Mouse (Mus musculus): ENCODE measurements at regions not wholly inside any gene's neighbourhood (a gene's known extent, or its start where the extent isn't known, plus 50 kb on each side); places are given as distances from the start of the nearest gene placed in this dataset.

- in situ Hi-C loops (cut with MboI), result no loop called here
Observed at GRCm38 (mm10) chr4:7642878-7643590, 595.8 kb downstream of the Car8 start.

DNA sequence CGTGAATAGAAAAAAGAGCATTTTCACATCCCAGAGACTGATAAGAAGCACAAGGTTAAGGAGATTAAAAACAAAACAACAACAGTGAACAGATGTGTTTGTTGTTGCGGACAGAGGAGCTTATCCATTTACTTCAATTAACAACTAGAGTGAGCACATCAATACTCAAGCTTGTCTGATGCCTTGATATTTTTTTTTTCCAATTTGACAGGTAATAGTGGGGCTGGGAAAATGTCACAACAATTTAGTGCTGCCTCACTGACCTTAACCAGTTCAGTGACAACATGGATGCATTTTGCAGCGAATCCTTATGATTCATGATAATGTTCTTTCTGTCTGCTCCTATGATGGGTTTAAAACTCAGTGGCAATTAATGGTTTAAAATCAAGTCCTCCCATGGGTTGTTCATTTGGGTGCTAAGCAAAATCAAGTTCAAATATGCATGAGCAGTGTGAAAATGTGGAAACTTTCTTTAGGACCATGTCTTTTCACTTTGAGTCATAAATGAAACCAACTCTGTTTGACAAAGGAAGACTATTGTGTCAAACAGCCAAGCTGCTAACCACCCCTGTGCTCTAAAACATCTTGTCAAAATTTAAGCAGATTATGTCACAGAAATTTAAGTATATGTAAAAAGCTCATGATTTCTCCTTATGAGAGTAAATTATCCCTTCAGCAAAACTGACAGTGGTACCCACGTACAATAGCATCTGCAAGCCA, 641.0 kb downstream of the Car8 start:
- in situ Hi-C loops (cut with MboI), result no loop called here

DNA sequence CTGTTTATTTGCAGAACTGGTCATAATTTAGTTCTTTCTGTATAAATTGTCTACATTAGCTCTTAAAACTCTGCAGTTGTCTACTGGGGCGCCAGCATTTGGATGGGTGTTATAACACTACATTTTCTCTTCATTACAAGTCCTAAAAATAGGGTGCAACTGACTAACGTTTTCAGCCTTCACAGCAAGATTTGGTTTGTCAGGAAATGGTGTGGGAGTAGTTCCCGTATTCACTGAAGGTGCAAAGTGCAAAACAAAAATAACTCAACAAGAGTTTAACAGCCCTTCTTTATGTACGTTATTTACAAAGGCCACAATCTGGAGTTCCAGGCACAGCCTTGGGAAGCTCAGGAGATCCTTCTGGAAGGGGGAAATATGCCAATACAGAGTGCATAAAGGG, 642.7 kb downstream of the Car8 start:
- in situ Hi-C loops (cut with MboI), result no loop called here

DNA sequence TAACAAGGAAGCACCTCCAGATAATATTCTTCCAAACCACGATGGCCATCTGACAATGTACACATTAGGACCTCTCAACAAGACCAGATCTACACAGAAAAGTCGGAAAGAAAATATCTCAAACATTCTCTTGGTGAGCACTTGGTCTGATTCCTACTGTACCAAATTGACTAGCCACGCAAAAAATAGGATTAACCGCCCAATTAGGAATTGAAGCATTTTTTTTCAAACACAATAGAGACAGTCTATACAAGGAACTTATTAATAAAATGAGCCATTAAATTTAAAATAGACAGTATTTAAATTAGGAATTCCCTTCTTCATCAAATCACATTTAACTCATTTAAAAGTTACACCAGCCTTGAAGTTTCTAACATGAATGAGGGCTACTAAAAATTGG, 655.0 kb downstream of the Car8 start:
- in situ Hi-C loops (cut with MboI), result no loop called here

DNA sequence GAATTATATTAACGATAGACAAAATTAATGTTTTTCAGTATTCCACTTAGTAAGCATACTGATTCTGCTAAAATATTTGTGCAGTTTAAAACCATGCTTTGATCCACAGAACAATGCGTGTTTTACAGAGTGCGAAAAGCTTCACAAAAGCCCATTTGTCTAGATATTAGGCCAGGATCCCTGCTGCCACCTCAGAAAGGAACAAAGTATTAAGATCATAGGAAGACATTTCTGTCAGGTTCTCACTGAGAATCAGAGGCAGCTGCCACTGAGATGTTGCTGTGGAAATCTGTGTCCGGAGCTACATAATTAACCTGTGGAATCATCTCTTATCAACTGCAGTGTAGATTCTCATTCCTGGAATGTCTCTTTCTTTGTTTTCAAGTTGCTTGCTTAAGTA, 656.9 kb downstream of the Car8 start:
- in situ Hi-C loops (cut with MboI), result no loop called here

DNA sequence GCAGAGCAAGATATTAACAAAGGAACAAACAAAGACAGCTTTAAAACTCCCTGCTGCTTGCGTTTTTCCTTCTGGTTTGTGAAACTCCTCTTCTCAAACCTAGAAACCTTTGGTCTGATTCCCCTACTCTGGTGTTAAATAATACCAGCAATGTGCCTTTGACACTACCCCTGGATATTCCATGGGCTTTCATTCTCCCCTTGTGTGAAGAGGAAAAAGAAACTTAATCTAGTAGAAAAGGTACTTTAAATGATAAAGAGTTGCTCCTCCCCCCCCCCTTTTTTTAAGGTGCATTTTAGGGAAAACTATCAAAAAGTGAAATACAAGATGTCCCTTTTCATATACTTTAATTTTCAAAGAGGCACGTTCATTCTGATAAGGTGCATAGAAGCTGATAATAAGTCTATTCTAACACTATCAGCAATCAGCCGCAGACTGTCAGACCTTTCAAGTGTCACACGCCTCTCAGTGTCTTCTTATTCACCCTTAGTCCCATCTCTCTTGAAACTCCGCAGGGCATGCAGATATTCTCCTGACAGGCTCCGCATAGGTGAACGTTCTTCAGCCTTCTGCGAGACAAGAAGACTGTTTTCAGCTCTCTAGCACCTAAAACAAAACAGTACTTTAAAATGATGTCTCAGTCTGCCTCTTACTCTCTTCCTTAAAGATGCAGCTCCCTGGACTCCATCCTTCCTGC, 657.5 kb downstream of the Car8 start:
- in situ Hi-C loops (cut with MboI), result no loop called here

DNA sequence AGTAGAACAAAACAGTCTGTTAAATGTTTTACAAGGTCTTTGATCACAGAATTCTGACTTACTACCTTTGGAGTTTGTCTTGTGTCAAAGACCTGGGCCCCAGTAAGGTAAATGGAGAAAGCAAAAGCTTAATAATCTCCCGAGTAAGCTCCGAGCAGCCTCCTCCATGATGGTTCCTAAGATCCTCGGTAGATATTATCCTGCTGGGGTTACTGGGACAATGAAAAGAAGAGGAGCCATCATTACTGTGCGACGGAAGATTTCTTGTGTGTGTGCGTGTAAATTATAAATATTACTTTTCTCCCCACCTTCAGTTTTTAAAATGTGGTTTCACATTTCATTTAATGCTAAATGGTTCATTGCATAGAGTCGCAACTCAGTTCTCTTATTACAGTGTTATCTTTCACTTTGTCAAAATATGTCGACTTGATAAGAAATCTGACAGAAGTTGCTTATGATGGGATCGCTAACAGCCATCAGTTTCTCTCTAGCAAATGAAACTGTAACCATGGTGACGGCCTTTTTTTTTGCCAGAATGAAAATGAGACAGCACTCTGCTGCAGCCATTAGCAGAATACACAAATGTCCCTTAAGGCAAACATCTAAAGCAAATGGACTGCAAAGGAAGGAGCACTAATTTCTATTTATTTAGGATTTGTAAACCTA, 658.2 kb downstream of the Car8 start:
- in situ Hi-C loops (cut with MboI), result no loop called here

- in situ Hi-C loops (cut with MboI), result no loop called here
Observed at GRCm38 (mm10) chr4:7574011-7574410, 664.8 kb downstream of the Car8 start.

- in situ Hi-C loops (cut with MboI), result no loop called here
Observed at GRCm38 (mm10) chr4:7567687-7568393, 671.0 kb downstream of the Car8 start.

DNA sequence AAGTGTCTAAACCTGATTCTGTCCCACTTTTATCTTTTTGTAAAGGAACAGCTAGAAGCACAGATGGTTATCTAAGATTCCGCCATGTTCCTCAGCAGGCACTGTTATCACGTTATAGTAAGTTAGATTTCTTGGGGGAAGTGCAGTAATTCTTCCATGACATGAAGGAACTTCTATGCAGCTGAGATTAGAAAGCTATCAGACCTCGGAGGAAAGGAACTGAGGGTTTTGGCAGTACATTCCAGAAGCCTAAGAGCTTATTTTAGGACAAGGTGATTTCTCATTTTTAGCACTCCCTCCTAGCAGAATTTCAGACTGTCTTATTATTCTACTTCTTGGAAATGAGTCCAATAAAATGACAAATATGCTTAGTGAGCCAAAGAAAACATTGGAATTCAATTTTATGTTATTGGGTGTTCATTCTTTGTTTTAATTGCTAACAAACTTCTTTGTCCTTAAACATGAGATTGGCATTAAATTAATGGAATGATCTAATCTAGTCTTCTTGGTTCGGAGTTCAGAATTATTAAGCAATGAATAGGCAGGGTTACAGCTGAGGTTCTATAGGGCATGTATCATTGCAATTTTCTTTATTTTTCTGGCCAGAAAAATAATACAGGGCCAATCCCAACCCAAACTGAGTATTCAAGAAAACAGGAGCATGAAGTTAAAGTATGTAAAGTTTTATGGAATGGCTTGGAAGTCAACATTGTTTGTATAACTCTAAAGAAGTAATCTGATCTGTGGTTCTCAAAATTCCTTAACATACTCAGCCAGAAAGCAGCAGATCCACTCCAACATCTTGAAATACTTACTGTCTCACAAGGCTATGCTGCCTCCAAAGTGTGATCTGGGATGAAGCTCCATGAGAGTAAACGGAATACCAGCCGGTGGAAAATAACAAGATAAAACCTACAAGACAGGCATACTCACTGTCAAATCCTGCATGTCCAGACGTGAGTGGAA, 678.7 kb downstream of the Car8 start:
- in situ Hi-C loops (cut with MboI), result no loop called here

GRCm38 (mm10) chr4:7558721-7559120, 680.1 kb downstream of the Car8 start:
- in situ Hi-C loops (cut with MboI), result no loop called here

- in situ Hi-C loops (cut with MboI), result no loop called here
Observed at GRCm38 (mm10) chr4:7534301-7534700, 704.5 kb downstream of the Car8 start.

DNA sequence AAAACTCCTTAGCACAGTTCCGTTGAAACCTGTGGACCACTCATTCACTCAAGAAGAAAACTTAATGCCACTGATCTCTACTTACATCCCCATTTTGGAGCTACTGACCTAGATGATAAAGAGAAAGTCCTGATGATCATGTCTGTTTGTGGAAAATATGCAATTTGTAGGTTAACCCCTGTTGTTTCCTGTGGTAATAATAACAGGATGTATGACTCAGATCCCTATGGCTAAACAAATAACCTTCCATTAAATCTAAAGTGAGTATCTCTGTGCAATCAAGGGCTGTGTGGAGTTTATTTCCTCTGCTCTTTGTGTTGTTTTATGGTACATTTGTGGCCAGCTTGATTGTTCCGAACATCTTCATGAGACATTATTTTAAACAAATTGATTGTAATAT, 711.1 kb downstream of the Car8 start:
- in situ Hi-C loops (cut with MboI), result no loop called here

DNA sequence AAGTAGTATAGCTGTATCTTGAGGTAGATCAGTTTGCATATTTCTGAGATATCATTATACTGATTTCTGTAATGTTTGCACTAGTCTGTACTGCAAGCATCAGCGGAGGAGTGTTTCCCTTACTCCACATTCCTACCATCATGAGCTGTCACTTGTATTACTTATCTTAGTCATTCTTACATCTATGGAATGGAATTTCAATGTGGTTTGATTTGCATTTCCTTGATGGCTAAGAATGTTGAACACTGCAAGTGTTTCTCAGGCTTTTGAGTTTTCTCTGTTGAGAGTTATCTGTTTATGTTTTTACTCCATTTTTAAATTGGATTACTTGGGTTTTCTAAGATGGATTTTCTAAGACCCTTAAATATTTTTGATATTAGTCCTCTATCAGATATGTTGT, 725.8 kb downstream of the Car8 start:
- in situ Hi-C loops (cut with MboI), result no loop called here

DNA sequence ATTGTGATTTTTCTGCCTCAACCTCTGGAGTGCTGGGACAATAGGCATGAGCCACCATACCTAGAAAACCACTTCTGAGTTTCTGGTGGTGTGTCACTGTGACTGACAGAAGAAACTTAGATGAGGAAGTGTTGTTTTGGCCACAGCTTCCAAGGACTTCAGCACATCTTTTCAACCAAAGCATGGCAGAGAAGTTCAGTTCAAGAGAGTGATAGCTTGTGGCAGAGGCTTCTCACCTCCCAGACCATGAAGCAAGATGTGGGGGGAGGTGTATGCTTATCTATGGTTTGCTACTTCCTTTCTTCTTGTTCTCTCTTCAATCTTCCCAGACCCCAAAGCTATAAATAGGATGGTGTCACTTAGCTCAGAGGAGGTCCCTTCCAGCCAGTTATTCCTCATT, 753.3 kb downstream of the Car8 start:
- in situ Hi-C loops (cut with MboI), result no loop called here

DNA sequence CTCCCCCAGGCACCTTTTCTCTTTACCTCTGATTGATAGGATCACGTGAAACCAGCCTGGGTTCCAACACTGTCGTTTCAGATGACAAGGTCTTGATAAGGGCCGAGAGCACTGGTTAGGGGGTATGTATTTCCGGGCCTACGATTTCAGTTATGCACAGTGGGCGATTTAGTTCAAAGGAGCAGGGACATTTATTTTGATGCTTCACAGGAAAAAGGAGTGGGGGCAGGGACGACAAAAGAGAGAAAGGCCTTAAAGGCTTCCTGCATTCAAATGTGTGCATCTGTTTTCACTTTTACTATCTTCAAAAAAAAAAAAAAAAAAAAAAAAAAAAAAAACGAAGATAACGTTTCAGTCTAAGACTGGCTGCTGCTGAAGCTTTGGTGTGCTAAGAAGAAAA, 783.7 kb downstream of the Car8 start:
- in situ Hi-C loops (cut with MboI), result no loop called here

- in situ Hi-C loops (cut with MboI), result no loop called here
Observed at GRCm38 (mm10) chr4:7452678-7453077, 786.2 kb downstream of the Car8 start.

GRCm38 (mm10) chr4:7450991-7451390, 787.9 kb downstream of the Car8 start:
- in situ Hi-C loops (cut with MboI), result no loop called here

DNA sequence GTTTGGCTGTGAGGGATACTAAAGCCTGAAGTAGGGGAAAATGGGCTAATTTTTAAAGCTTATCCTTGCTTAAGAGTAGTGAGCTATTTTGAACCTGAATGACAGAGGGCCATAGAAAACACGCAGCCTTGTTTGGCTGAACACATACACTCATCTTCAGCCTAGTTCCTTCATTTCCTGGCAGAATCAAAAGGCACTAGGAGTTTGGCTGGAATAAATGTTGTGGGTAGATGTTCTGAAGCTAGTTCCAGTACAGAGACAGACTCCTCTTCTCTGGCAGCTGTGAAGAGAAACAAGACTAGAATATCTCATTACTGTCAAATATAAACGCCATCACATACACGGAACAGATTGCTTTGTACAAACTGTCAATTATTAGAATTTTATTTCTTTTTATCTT, 809.5 kb downstream of the Car8 start:
- in situ Hi-C loops (cut with MboI), result no loop called here

DNA sequence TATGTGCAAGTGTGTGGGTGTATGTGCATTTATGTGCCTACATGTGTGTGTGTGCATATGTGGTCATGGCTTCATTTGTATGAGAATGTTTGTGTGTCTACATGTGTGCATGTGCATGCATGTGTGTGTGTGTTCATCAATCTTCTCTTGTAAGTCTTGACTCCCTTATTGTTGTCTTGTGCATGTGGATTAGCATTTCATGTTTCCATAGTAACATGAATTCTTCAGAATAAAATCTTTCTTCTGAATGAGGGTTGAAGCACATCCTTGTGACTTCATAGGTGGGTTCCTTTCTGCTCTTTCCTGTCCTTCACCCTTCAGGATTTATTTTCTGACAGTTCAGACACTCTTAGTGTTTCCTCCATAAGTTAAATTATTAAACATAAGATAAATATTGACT, 814.8 kb downstream of the Car8 start:
- in situ Hi-C loops (cut with MboI), result no loop called here

DNA sequence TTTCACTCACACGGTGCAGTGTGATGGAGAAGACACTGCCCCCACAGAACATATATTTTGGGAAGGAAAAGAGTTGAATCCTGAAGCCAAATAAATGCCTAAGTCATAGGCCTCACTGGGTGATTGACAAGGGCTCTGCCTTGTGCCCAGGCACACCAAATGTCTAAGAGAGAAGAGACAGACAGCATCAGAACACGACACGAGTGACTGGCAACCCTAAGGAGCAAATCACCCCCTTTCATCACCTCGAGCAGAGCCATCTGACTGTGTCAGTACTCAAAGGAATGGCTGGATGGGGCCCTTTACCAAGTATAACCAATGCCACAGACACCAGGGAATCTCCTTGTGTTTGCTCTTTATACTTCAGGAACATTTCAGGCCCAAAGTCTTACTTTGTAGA, 815.6 kb downstream of the Car8 start:
- in situ Hi-C loops (cut with MboI), result no loop called here

All from mature B cell (primary cell).